Mouse (Mus musculus) limb, embryonic 12.5 days (tissue): ENCODE measurements at regions not wholly inside any gene's neighbourhood (a gene's known extent, or its start where the extent isn't known, plus 50 kb on each side); places are given as distances from the start of the nearest gene placed in this dataset.

Experiments
- ATAC-seq: fragments of 200-750 bp; cut with Nextera tagmentation; 2 replicates; pipeline ENCODE4 v1.8.0; 2017; ENCODE audit warnings: low read depth, moderate TSS enrichment; ENCODE audit not compliant: insufficient number of reproducible peaks, insufficient read depth, low FRiP score, low TSS enrichment
- H3K27ac ChIP-seq: fragments of 300-500 bp; sonication (generic); 2 replicates; pipeline ENCODE4 v1.5.1; 2016; ENCODE audit warnings: mild to moderate bottlenecking, moderate library complexity
- H3K27me3 ChIP-seq: fragments of 300-500 bp; sonication (generic); 2 replicates; pipeline ENCODE4 v1.6.1; 2016; ENCODE audit warnings: mild to moderate bottlenecking, moderate library complexity
- H3K36me3 ChIP-seq: fragments of 300-500 bp; sonication (generic); 2 replicates; pipeline ENCODE4 v1.6.1; 2016; ENCODE audit warnings: mild to moderate bottlenecking, moderate library complexity
- H3K4me1 ChIP-seq: fragments of 300-500 bp; sonication (generic); replicated peaks from 2 replicates; pipeline ENCODE4 v1.6.1; 2016
- H3K4me2 ChIP-seq: fragments of 300-500 bp; sonication (generic); 2 replicates; pipeline ENCODE4 v1.6.1; 2016; ENCODE audit warnings: mild to moderate bottlenecking, moderate library complexity
- H3K4me3 ChIP-seq: fragments of 300-500 bp; sonication (generic); replicated peaks from 2 replicates; pipeline ENCODE4 v1.5.1; 2016; ENCODE audit warnings: mild to moderate bottlenecking
- H3K9ac ChIP-seq: fragments of 300-500 bp; sonication (generic); replicated peaks from 2 replicates; pipeline ENCODE4 v1.6.1; 2016; ENCODE audit warnings: mild to moderate bottlenecking, moderate library complexity
- H3K9me3 ChIP-seq: fragments of 300-500 bp; sonication (generic); 2 replicates; pipeline ENCODE4 v1.6.1; 2016; ENCODE audit warnings: mild to moderate bottlenecking, moderate library complexity
- WGBS: fragments of 180-500 bp; shearing (Covaris S2); methylation state at CpG from one replicate; pipeline ENCODE4 v1.1.7; 2016; 5-methylcytosine and 5-hydroxymethylcytosine counted together

DNA sequence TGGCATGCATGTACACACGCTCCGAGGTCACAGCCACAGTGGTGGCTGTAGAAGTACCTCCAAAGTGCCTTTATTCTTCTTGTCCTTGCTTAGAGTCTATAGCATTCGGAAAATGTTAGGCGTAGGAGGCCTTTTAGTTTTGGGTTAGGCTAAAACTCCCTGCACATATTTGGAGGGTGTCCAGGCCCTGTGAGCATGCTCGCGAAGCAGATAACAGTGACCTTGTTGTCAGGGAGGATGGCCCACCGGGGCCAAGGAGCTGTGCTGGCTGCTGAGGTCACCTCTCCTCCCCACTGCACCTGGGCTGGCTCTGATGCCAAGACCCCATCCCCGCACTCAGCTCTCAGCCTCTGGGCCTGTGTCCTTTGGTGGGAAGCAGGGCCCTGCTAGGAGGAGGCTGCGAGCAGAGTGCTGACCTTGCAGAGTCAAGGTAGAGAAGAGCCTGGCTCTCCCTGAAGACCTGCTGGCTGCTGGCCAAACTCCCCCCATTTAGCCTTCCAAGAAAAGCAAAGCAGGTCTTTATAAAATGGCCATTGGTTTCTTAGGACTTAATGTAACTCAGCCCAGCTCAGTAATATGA, 186.9 kb downstream of the Tdh start:
- Histone ChIP-seq H3K36me3 (no peaks in the 10 kb centered on the region), H3K27ac (0 out of 2 replicates have a peak overlapping the region, but pooled peaks have one; percentile 12), H3K9ac (no peak overlapping the region), H3K9me3 (no peaks in the 10 kb centered on the region), H3K27me3 (peaks cover 4% of the 10 kb centered on the region; the same call in 1 of the 2 replicates), H3K4me1 (peaks cover 4% of the 10 kb centered on the region; the same call in 1 of the 2 replicates), H3K4me3 (no peak overlapping the region), H3K4me2 (no peak overlapping the region)
- ATAC-seq, result no peak
- WGBS, result 86% methylated on average over 9 of the region's 9 CpGs
